Mouse (Mus musculus) testis, adult 10 weeks (tissue): ENCODE results near the gene Olfr951. TPM values are rescaled to one million over a fixed set of nuclear protein-coding genes. Genes with fewer than 3 reads are reported as not detected.

ENCODE experiments used
- polyA plus RNA-seq: library from polyadenylated mRNA; stranded (reverse); fragments of 350-450 nt; fragmentation: Illumina TruSeq; extraction: RNeasy Lipid Tissue Mini Kit (QIAGEN cat#74804); gene quantifications from one replicate; pipeline ENCODE4 v1.2.3, GENCODE M21; 2014; ENCODE audit warnings: low read depth, low replicate concordance

Gene Olfr951
- not detected for polyA plus RNA-seq

DNA sequence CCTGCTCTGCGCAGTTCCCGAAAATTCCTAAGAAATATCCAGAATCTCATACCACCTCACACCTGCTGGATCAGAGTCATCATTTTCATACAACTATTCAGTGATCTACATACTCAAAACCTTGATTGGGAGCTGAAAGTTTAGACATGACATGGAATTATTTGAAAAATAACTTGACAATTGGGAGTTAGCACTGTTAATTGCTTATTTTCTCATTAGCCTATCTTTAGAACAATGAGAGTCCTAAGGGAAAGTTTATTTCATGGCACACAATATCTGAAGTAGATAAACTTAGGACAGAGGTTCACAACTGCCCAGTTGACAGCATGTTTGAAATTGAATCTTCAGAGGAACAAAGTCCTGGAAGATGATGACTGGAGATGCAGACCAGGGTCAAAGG lies at the start of gene Olfr951:
Olfr951 (plus strand) TSS at position 301 of the 400 bp plus-strand sequence.

DNA sequence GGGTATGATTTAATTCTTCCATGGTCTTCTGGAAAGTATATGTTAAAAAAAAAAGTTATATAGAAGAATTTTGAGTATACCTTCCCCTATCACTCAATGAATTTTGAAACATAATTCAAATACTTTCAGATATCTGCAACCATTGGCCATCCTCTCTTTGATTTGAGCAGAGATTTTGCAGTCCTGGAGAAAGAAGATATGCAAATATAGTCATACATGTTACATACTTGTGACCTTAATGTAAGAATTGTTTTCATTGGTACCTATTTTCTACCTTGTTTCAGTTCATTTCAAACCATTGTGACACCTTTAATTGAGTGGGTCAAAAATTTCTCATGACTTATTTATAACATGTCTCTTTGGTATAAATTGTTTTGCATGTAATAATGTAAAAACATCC lies 39.8 kb downstream of the Olfr951 start, which contains the start of gene Olfr952:
Olfr952 (minus strand) TSS at position 101 of the 400 bp plus-strand sequence.

Other genes starting within 250 kb of the Olfr951 start
- not detected for gene Olfr943, start 221.1 kb upstream of the Olfr951 start, polyA plus RNA-seq
- not detected for gene Olfr944, start 185.5 kb upstream of the Olfr951 start, polyA plus RNA-seq
- not detected for gene Olfr1537, start 137.4 kb upstream of the Olfr951 start, polyA plus RNA-seq
- not detected for gene Olfr945, start 110.6 kb upstream of the Olfr951 start, polyA plus RNA-seq
- not detected for gene Olfr948, start 61.4 kb upstream of the Olfr951 start, polyA plus RNA-seq
- gene Olfr952, start 39.7 kb downstream of the Olfr951 start, polyA plus RNA-seq = not detected
- gene Olfr954, start 69.3 kb downstream of the Olfr951 start, polyA plus RNA-seq = not detected
- gene Olfr955, start 84.5 kb downstream of the Olfr951 start, polyA plus RNA-seq = not detected
- gene Olfr44, start 106.6 kb downstream of the Olfr951 start, polyA plus RNA-seq = not detected
- not detected for gene Olfr957, start 128.4 kb downstream of the Olfr951 start, polyA plus RNA-seq
- gene Olfr958, start 166.6 kb downstream of the Olfr951 start, polyA plus RNA-seq = not detected
- gene Olfr959, start 188.2 kb downstream of the Olfr951 start, polyA plus RNA-seq = not detected
- gene AW551984, start 217.0 kb downstream of the Olfr951 start, polyA plus RNA-seq = 0.08 TPM
- gene Olfr148, start 223.2 kb downstream of the Olfr951 start, polyA plus RNA-seq = not detected
- not detected for gene Olfr960, start 234.0 kb downstream of the Olfr951 start, polyA plus RNA-seq